Mouse (Mus musculus): Measurements from ENCODE around the gene Foxd1. TPM values are rescaled to one million over a fixed set of nuclear protein-coding genes. Genes with fewer than 3 reads are reported as not detected.

Gene Foxd1
- not detected in 2 replicates for polyA plus RNA-seq (2012; rRNA removed)

DNA sequence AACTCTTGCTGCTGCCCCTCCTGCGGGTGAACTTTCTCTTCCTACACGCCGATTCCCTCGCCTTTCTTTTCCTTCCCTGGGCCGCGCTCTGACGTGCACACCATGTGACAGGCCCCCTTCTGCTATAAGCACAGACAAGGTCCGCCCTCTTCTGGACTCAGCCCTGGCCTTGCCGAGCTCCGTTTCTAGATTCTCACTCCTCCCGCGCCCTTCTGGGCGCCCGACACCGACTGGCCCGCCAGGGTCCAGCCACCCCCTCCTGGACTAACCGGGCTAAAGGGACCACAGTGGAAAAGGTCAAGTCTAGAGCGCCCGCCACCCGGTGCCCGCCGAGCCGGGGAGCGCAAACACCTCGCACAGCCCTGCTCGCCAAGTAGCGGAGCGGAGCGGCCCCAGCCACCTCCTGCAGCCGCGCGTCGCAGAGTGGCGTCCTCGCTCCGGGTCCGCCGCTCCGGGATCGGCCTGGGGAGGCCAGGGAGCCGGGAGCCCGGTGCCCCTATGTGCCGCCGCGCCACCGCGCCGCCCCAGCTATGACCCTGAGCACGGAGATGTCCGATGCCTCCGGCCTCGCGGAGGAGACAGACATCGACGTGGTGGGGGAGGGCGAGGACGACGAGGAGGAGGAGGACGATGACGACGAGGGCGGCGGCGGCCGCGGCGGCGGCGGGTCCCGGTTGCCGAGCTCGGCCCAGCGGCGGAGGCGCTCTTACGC lies at the start of gene Foxd1:
Gene Foxd1 (plus strand): TSS at position 153 of the 712 bp plus-strand sequence.
- peaks cover 78% of the 10 kb centered on the region for H3K27me3 ChIP-seq (ENCODE audit: control insufficient read depth, insufficient read depth, low read length)

DNA sequence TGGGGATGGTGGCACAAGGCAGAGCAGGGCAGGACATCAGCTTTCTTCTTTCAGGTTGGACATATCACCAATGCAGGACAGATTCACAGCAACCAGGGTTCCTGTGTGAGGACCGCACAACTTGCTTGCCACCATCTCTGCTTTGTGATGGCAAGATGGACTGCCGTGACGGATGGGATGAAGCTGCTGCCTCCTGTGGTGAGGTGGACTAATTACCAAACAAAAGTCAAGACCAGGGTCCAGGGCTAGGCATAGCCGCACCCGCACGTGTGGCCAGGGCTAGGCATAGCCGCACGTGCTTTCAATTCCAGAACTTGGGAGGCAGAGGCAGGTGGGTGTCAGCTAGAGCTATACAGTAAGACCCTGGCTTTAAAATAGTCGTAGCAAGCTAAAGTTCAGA lies 48.8 kb upstream of the Foxd1 start:
- Histone ChIP-seq H3K27ac (ENCODE audit: insufficient read depth, low read depth, low read length) (no peak overlapping the region), H3K4me1 (ENCODE audit: control insufficient read depth, insufficient read depth, insufficient read length, low read length) (no peaks in the 10 kb centered on the region), H3K36me3 (ENCODE audit: control insufficient read depth, insufficient read depth, low read length) (peaks cover 12% of the 10 kb centered on the region), H3K4me3 (ENCODE audit: low read depth, low read length) (no peak overlapping the region), H3K27me3 (ENCODE audit: control insufficient read depth, insufficient read depth, low read length) (no peaks in the 10 kb centered on the region)
- 89% methylated on average over 9 of the region's 9 CpGs for WGBS
- no peak for TF ChIP-seq CTCF (IDR thresholded peaks at IDR 0.05; ENCODE audit: extremely low read depth, insufficient read length, insufficient replicate concordance, low read depth, low read length)
- TF ChIP-seq POLR2A (IDR thresholded peaks at IDR 0.05; ENCODE audit: low read depth, low read length), result no peak

More for the DNA sequence above, at the start of gene Foxd1:
- Histone ChIP-seq H3K4me3 (ENCODE audit: low read depth, low read length) (peak within 1 kb of the TSS; percentile 53), H3K36me3 (ENCODE audit: control insufficient read depth, insufficient read depth, low read length) (no peaks in the 10 kb centered on the region), H3K27ac (ENCODE audit: insufficient read depth, low read depth, low read length) (no peak within 1 kb of the TSS), H3K4me1 (ENCODE audit: control insufficient read depth, insufficient read depth, insufficient read length, low read length) (peaks cover 8% of the 10 kb centered on the region)
- WGBS, result under 1% methylated on average over 75 of the region's 76 CpGs
- TF ChIP-seq CTCF (IDR thresholded peaks at IDR 0.05; ENCODE audit: extremely low read depth, insufficient read length, insufficient replicate concordance, low read depth, low read length) (no peak), POLR2A (IDR thresholded peaks at IDR 0.05; ENCODE audit: low read depth, low read length) (no peak)

GRCm38 (mm10) chr13:98306393-98306792 lies 47.6 kb upstream of the Foxd1 start:
- Histone ChIP-seq H3K36me3 (ENCODE audit: control insufficient read depth, insufficient read depth, low read length) (peaks cover 23% of the 10 kb centered on the region), H3K27ac (ENCODE audit: insufficient read depth, low read depth, low read length) (no peak overlapping the region), H3K27me3 (ENCODE audit: control insufficient read depth, insufficient read depth, low read length) (no peaks in the 10 kb centered on the region), H3K4me3 (ENCODE audit: low read depth, low read length) (no peak overlapping the region), H3K4me1 (ENCODE audit: control insufficient read depth, insufficient read depth, insufficient read length, low read length) (no peaks in the 10 kb centered on the region; the same call in 1 of the 2 replicates)
- WGBS, result 44% methylated on average over 5 of the region's 5 CpGs
- no peak for TF ChIP-seq POLR2A (IDR thresholded peaks at IDR 0.05; ENCODE audit: low read depth, low read length)
- no peak for TF ChIP-seq CTCF (IDR thresholded peaks at IDR 0.05; ENCODE audit: extremely low read depth, insufficient read length, insufficient replicate concordance, low read depth, low read length)

DNA sequence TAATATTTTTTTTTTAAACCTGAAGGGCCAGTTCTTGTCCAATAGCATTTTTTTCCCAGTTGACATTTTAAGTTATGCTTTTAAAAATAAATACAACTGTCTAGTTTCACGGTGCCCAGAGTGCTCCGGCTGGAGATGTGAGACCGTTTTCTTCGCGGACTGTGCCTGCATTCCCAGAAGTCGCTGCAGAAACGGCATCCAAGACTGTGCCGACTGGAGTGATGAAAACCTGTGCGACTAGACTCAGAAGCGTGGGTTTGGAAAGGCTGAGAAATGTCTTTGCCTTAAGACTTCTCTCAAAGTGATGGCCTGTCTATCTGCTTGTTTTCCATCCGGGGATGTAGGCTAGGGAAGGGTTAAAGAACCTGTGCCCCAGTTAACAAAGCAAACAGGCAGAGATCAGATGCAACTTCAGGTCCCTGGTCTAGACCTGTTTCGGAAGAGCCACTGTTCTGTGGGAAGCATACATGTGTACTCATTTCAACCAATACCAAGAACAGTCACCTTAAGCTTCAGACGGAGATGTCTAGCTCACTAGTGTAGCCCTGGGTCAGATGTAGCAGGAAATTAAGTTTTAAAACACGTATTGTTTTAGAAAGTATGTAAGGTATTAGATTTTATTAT lies 47.1 kb upstream of the Foxd1 start:
- no peak overlapping the region for H3K27ac ChIP-seq (ENCODE audit: insufficient read depth, low read depth, low read length)

GRCm38 (mm10) chr13:98308004-98308403 lies 46.0 kb upstream of the Foxd1 start:
- Histone ChIP-seq H3K4me3 (ENCODE audit: low read depth, low read length) (no peak overlapping the region), H3K4me1 (ENCODE audit: control insufficient read depth, insufficient read depth, insufficient read length, low read length) (peaks cover 3% of the 10 kb centered on the region; the same call in 1 of the 2 replicates), H3K27me3 (ENCODE audit: control insufficient read depth, insufficient read depth, low read length) (no peaks in the 10 kb centered on the region), H3K27ac (ENCODE audit: insufficient read depth, low read depth, low read length) (no peak overlapping the region), H3K36me3 (ENCODE audit: control insufficient read depth, insufficient read depth, low read length) (peaks cover 36% of the 10 kb centered on the region)
- no peak for TF ChIP-seq POLR2A (IDR thresholded peaks at IDR 0.05; ENCODE audit: low read depth, low read length)
- TF ChIP-seq CTCF (IDR thresholded peaks at IDR 0.05; ENCODE audit: extremely low read depth, insufficient read length, insufficient replicate concordance, low read depth, low read length), result no peak
- 86% methylated on average over 5 of the region's 5 CpGs for WGBS

More for the DNA sequence above, 47.1 kb upstream of the Foxd1 start:
- Histone ChIP-seq H3K36me3 (ENCODE audit: control insufficient read depth, insufficient read depth, low read length) (peaks cover 28% of the 10 kb centered on the region), H3K4me3 (ENCODE audit: low read depth, low read length) (no peak overlapping the region), H3K4me1 (ENCODE audit: control insufficient read depth, insufficient read depth, insufficient read length, low read length) (peaks cover 2% of the 10 kb centered on the region; the same call in 1 of the 2 replicates), H3K27me3 (ENCODE audit: control insufficient read depth, insufficient read depth, low read length) (no peaks in the 10 kb centered on the region)
- 41% methylated on average over 14 of the region's 14 CpGs for WGBS
- TF ChIP-seq POLR2A (IDR thresholded peaks at IDR 0.05; ENCODE audit: low read depth, low read length), result no peak
- no peak for TF ChIP-seq CTCF (IDR thresholded peaks at IDR 0.05; ENCODE audit: extremely low read depth, insufficient read length, insufficient replicate concordance, low read depth, low read length)

- no peak overlapping the region for H3K27ac ChIP-seq (ENCODE audit: insufficient read depth, low read depth, low read length)
- no peaks in the 10 kb centered on the region for H3K27me3 ChIP-seq (ENCODE audit: control insufficient read depth, insufficient read depth, low read length)
- H3K36me3 ChIP-seq (ENCODE audit: control insufficient read depth, insufficient read depth, low read length), result peaks cover 42% of the 10 kb centered on the region
- H3K4me1 ChIP-seq (ENCODE audit: control insufficient read depth, insufficient read depth, insufficient read length, low read length), result peaks cover 3% of the 10 kb centered on the region; the same call in 1 of the 2 replicates
- no peak overlapping the region for H3K4me3 ChIP-seq (ENCODE audit: low read depth, low read length)
- 74% methylated on average over 4 of the region's 4 CpGs for WGBS
- TF ChIP-seq CTCF (IDR thresholded peaks at IDR 0.05; ENCODE audit: extremely low read depth, insufficient read length, insufficient replicate concordance, low read depth, low read length), result no peak
- TF ChIP-seq POLR2A (IDR thresholded peaks at IDR 0.05; ENCODE audit: low read depth, low read length), result no peak
Observed at GRCm38 (mm10) chr13:98308724-98309123, 45.3 kb upstream of the Foxd1 start.

DNA sequence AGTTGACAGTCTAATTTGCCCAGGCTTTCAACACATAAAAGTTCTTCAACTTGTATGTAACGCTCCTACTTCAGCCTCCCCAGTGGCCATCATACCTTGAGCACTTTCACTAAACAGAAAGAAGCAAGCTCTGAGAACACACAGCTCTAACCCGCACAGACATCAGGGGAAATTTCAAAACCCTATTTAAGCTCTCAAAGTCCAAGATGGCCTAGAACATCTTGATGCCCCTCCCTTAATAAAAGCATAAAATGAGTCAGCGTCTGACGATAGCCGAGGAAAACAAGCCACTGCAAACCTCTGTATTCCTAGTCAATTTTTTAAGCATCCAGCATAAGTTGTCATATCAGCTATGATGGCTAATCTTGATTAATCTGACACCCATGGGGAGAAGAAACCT lies 42.4 kb upstream of the Foxd1 start:
- peak overlapping the region; percentile 56 for H3K27ac ChIP-seq (ENCODE audit: insufficient read depth, low read depth, low read length)
- no peaks in the 10 kb centered on the region for H3K27me3 ChIP-seq (ENCODE audit: control insufficient read depth, insufficient read depth, low read length)
- peaks cover 45% of the 10 kb centered on the region for H3K36me3 ChIP-seq (ENCODE audit: control insufficient read depth, insufficient read depth, low read length)
- no peak for TF ChIP-seq POLR2A (IDR thresholded peaks at IDR 0.05; ENCODE audit: low read depth, low read length)
- TF ChIP-seq CTCF (IDR thresholded peaks at IDR 0.05; ENCODE audit: extremely low read depth, insufficient read length, insufficient replicate concordance, low read depth, low read length), result no peak
- H3K4me1 ChIP-seq (ENCODE audit: control insufficient read depth, insufficient read depth, insufficient read length, low read length), result peaks cover 3% of the 10 kb centered on the region; the same call in 1 of the 2 replicates
- H3K4me3 ChIP-seq (ENCODE audit: low read depth, low read length), result no peak overlapping the region
- 44% methylated on average over 5 of the region's 5 CpGs for WGBS
